Mouse (Mus musculus) spleen, adult 12 weeks (tissue): ENCODE measurements around the gene Gm20388.
A peak's percentile ranks its signal among the peaks of the same experiment; 100 is the strongest.
"Not testable (repeated sequence)": the region's sequence is repeated elsewhere in the genome, so short reads cannot be mapped to it uniquely, and the experiment has no call there.

Experiments
- DNase-seq: peaks from one replicate; pipeline ENCODE4 v3.0.0; 2022; ENCODE audit warnings: low spot score

Gene Gm20388

DNA sequence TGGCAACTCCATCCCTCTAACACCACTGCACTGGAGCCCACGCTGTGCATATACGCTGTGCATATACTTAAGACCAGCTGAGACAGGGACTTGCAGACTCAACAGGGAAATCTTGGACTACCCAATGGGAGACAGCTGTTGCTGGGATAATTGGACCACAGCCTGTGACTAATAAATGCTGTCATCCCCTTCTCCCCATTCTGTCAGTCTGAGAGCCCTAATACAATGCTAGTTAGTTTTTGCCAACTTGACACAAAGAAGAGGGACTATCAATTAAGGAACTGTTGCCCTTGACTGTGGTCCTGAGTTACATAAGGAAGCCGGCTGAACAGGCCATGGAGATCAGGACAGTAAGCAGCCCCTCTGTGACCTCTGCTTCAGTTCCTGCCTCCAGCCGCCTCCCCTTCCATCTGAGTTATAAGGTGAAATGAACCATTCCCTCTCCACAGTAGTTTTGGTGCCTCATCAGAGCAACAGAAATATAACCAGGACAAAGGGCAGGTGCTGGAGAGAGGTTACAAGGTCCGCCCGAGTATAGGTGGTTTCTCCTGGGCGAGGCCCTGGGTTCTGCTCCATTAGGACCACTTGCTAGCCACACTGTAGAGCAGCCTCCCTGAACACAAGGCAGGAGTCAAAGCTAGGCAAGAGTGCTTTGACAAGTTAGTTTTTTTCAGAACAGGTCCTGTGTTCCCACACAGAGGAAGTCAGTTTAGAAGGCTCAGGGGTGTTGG, 745.8 kb downstream of the Gm20388 start:
- DNase-seq = no peak

DNA sequence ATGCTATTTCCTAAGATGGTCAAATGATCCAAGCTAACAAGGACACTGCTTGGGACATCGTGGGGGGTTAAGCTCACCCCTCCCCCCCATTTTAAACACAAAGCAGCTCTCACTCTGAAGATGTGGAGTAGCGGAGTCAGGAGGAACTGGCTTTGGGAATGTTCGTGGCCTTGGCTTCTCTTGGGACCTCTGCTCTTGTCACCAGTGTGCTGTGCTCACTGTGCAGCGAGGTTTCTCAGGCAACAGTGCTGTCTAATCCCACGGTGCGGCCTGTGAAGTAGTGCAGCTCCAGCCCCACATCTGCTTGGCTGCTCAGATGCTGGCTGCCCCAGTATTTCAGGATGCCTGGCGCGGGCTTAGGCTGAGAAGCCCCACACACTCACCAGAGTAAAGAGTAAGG, 746.8 kb downstream of the Gm20388 start:
- no peak for DNase-seq

DNA sequence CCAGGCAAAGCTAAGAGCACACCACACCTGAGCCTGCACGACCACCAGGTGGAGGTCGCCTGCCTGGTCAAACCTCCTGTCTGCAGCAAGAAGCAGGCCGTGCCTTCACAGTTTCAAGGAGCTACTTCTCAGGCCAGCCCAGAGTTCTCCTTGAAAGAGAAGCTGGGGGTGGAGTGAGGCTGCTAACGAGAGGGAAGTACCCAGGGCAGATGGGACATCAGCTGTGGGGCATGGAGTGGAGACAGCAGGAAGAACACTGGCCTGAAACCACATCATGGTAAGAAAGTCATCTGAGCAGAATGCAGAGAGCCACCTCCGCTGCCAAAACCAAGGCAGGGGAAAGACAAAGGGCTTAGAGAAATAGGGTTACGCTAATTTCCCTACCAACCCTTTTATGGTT, 753.9 kb downstream of the Gm20388 start:
- DNase-seq = no peak

DNA sequence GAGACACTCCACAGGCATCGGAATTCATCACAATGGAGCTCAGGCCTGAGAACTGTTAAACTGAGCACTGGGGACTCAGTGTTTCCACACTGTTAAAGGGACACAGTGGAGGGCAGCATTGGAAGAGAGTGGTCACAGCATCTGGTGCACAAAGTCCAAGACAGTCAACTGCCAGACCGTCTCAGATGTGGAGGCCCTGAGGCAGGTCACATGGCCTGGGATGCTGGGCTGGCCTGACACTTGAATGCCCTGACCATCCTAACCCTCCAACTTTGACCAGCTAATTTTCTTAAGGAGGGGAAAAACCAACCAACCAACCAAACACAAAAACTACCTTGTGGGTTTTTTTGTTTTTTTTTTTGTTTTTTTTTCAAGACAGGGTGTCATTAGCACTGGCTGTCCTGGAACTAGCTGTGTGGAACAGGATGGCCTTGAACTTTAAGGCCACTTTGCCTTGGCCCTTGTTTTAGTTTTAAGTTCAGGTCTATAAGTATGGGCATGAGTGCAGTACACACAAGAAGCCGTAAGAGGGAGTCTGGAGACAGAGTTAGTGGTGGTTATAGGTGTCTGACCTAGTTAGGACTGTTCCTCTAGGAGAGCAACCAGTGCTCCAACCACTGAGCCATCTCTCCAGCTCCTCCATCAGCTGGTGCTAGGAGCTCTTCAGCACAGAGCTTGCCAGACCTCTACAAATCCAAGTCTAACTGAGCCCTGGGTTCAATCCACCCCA, 755.2 kb downstream of the Gm20388 start:
- DNase-seq = no peak

DNA sequence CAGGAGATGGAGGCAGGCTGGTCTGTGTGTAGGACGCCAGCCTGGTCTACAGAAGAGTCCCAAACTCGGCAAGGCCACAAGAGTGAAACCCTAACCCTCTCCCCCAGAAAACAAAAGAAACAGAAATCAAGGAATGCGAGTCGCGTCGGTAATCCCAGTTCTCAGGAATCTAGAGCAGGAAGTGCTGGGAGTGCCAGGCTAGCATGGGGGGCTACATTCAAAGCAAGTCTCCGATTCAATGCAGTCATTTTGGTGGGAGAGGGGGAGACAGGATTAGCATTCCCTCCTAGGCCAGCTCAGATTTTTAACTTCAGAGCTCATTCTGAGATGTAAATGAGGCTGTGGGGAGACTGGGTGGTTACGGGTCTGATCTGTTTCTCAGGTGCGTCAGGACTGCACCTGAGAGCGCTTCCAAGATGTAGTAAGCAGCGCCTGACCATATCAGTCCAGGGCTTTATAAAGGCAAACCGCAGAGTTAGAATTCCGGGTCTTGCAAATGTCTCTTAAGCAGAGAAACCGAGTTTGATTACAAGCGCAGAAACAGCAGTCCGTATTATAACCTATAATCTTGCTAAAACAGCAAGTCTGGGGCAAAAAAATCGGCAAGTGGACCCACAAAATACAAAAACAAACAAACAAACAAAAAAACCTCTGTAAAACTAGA, 756.3 kb downstream of the Gm20388 start:
- no peak for DNase-seq

DNA sequence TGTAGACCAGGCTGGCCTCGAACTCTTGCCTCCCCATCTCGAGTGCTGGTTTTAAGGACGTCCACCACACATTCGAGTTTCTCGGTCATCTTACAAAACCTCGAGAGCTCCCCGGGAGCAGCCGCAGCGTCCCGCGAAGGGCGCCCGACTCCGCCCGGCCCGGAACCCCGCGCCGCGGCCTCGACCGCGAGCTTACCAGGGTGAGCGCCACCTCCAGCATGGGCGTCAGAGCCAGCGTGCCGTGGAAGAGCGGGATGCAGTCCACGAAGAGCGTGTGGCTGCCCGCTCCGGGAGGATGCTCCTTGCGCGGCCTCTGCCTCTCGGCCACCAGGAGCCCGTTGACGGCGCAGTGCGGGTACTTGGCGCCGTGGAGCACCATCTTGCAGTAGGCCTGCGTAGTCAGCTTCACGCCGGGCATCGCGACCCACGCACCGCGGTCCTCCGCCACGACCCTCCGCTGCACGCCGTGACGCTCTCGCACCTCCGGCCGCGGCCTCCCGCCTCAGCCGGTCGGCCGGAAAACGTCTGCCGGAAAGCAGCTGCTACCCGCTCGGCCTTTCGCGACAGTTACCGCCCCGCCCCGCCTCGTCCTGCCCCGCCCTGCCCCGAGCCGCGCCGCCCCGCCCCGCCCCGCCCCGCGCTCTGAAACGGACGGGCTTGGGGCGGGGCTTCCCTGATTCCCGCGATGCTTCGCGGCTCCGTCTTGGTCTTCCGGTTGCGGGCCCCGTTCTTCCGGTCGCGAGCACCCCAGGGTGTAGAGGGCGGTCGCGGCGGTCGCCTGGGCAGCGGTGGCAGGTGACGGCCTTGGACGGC, 757.1 kb downstream of the Gm20388 start, which contains the start of the genes Gm27021 and Cox4i1:
Gene Gm27021, minus strand, starts transcription at position 519 of the 813 bp plus-strand sequence.
Gene Cox4i1, plus strand, starts transcription at position 662 of the 813 bp plus-strand sequence.
- DNase-seq = peak; percentile 90

DNA sequence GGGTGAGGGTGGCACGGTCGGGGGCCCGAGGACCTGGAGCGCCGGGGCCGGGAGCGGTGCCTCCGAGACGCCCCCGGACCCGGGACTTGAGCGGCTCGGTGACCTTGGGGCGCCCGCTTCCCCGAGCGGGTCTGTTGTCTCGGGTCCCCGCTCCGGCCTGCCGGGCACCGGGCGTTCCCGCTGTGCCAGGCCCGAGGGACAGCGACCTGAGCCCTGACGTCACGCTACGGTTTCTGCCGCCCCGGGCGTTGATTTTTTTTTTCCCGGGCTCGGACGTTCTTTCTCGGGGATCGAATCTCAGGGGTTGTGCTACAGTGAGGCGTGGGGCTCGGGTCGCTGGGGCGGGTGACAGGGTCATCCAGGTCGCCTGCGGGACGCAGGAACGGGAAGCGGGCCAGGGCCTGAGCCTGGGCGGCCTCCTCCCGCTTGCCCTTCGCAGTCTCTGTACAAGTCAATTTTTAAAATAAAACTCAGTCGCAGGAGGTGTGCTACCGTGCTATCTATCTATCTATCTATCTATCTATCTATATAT, 757.8 kb downstream of the Gm20388 start, which contains the start of gene Emc8:
Gene Emc8, minus strand, starts transcription at position 200 of the 532 bp plus-strand sequence.
- DNase-seq = no peak

DNA sequence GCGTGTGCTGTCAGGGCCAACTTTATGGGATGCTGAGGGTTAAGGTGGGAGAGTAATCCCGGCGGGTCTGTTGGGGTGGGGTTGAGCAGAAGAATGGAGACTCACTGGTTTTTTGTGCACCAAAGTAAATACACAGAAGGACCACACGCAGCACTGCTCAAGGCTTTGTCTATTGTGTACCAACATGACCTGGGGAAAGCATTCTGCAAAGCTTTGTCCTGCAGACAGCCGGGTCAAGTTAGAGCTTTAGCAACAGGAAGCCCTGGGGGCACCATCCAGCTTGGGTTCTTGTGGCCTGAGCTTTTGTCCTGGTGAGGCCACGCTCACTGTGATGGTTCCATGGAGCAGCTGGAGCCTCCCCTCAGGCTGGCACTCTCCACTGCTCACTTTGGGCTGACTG, 761.1 kb downstream of the Gm20388 start:
- DNase-seq = no peak

DNA sequence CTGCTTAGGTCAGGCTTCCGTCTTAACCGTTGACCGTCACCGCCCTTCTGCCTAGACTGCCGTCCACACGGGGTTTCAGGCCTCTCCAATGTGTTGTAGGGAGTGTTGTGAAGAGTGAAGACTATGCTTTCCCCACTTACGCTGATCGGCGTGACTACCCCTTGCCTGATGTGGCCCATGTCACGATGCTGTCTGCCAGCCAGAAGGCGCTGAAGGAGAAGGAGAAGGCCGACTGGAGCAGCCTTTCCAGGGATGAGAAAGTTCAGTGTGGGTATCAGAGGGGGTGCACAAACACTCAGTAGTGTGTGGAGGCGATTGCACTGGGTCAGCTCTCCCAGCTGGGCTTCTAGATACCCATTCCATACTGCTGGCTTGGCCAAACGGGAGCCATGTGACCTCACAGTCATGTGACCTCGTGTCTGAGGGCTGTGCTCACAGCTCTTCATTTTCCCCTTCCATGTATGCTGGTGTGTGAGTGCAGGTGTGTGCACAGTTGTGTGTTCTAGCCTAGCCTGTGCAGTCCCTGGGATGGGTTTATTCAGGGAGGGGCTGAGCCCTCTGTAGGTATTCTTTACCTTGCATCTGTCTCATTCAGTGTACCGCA, 762.1 kb downstream of the Gm20388 start:
- DNase-seq = no peak

DNA sequence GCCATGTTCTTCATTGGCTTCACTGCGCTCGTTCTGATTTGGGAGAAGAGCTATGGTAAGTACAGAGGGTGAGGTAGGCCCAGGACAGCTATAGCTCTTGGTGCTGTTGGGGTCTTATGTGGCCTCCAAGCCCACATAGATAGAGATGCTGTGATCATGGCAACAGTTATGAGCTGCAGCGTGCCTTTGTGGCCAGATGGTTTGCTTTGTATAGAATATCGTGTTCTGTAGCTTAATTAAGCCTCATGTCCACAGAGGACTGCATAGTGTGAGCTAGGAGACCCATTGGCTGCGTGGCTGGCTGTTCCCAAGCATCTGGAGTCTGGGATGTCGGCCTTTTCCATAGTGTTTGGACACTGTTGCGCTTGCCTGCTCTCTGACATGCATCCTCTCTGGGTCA, 762.7 kb downstream of the Gm20388 start:
- DNase-seq = no peak

DNA sequence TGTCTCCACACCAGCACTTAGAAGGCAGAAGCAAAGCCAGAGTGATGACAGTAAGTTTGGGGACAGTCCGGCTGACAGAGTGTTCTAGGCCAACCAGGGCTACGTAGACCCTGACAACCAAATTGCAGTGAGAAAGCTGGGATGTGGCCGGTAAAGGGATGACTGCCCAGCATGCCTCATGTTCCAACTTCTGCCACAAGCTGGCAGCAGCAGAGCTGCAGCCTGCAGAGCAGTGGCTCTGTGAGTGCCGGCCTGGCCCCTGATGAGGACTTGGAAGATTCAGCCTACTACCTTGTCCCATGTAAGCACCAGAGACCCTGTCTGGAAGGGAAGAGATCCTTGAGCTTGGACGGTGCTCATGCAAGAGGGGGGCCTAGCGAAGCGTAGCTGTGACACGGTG, 765.1 kb downstream of the Gm20388 start:
- DNase-seq = no peak

DNA sequence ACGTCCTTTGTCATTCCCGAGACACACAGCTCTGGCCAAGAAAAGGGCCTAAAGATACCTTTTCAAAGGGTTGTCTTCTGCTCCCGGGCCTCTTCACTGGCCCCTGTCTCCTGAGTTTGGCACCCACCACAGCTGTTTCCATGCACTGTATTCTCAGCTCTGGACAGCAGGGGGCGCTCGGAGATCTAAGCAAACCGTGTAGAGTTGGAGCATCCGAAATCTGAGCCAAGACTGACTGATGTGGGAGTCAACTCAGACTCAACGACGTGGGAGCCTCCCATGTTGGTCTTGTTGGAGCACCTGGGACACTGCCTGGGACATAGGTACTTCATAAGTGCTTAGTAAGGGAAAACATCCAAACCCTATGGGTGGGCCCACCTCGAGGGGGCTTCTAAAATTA, 767.8 kb downstream of the Gm20388 start:
- peak; percentile 66 for DNase-seq

DNA sequence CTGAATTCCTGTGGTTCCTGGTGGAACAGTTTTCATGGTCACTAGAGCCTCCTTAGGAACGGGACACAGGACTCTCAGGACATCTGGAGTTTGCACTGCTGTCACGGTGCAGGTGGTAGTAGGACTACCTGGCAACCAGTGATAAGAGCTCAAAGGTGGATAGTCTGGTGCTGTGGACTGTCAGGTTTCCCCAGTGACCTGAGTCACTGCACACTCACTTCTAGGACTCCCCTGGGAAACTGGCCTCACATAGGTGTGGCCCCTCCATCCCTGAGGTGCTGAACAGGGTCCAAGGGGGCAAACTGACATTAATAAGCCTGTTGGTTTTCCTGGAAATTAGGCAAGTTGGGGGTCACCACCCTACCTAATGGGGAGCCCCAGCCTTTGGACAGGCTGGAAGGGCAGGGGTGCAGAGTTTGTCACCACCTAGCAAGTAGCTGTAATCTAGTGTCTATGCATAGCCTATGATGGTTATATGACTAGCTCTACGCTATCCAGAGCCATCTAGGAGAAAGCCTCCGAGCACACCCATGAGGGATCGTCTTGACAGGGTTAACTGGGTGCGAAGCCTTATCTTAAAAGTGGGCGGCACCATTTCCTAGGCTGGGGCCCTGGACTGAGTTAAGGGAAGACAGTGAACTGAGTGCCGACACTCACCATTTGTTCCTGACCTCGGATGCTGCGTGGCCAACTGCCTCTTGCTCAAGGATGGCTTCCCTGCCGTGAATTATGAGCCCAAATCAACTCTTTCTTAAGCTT, 769.2 kb downstream of the Gm20388 start:
- DNase-seq = no peak

DNA sequence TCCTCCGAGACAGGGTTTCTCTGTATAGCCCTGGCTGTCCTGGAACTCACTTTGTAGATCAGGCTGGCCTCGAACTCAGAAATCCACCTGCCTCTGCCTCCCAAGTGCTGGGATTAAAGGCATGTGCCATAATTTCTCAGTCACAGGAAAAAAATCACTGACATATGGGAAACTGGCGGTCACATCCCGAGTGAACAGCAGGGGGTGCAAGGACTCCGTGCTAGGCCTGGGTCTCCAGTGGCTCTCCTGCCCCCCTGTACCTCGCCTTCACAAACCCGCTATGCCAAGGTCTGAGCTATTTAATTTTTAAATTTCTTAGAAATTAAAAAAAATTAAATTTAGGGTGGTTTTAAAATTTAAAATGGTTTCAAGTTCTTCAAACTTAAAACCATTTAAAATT, 769.8 kb downstream of the Gm20388 start:
- DNase-seq = not testable (repeated sequence)

DNA sequence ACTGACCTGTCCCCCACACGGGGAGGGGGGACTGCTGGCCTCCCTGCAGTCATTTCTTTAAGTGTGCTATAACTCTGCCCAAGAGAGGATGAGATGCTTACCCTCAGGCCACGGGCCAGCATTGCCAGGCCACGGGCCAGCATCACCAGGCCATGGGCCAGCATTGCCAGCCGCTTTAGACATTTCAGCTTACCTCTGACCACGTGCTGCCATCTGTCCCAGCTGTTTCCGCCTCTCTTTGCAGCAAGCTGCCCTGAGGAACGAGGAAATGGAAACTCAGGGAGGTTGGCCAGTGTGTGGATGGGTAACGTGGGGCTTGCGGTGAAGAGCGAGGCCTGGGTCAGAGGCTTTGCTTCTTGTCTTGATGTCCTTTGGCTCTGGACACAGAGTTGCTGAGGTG, 770.5 kb downstream of the Gm20388 start:
- DNase-seq = no peak

DNA sequence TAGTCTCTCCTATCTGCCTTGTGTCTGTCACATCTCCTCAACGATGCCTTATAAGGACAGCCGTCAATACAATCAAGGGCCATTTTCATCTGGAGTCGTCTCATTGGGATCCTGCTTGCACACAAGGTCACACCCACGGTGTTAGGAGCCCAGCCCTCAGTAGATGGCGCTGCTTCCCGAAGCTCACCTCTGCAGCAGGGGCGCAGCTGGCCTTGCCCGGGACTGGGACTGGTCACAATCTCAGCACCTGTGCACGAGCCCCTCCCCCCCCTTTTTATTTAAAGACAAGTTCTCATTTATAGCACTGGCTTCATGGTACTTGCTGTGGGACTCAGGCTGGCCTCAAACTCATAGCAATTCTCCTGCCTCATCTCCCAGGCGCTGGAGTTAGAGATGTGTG, 773.0 kb downstream of the Gm20388 start:
- DNase-seq = peak; percentile 60

DNA sequence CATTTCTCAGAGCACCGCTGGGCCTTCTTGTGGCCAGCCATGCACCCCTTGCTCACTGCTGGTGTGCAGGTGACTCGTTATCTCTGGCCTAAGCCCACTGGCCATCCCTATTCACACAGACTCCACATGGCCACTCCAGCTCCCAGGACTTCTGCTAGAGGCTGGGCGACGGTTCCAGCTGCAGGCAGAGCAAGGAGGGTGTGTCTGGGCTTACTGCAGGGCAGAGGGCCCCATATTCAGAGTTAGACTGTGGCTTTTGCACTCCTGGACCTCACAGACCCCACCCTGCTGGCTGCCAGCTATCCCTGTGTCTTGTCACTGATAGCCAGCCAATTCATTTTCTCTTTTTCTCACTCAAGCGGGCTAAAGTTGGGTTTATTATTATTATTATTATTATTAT, 773.4 kb downstream of the Gm20388 start:
- DNase-seq = no peak

DNA sequence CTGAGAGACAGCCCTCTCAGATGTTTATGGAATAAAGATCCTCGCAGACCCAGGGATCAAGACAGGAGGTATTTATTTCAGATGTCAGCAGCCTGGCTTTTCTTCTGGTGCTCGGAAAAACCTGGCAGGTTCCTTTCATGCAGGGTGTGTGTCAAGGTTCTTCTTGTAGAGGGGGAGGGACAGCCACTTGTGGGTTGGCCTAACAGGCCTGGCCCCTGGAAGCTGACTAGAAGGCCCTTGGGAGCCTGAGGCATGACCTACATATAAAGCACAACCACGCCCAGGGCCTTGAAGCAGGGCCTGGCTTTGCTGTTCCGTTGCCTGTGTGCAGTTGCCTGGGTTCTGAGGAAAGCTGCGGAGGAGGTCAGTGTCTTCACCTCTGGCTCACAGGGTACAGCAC, 774.5 kb downstream of the Gm20388 start:
- DNase-seq = no peak

DNA sequence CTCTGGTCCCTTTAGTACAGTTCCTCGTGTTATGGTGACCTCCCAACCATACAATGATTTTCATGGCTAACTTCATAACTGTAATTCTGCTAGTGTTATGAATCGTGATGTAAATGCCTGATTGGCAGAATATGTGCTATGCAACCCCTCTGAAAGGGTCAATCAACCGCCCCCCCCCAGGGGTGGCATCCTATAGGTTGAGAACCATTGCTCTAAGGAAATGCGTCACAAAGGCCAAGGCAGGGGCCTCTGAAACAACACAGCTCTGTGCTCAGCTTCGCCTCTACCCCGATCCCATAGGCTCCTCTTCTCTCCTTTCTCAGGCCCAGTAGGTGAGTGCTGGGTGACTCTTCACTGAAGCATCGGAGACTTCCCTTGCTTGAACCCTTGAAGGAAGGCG, 775.0 kb downstream of the Gm20388 start:
- DNase-seq = no peak

DNA sequence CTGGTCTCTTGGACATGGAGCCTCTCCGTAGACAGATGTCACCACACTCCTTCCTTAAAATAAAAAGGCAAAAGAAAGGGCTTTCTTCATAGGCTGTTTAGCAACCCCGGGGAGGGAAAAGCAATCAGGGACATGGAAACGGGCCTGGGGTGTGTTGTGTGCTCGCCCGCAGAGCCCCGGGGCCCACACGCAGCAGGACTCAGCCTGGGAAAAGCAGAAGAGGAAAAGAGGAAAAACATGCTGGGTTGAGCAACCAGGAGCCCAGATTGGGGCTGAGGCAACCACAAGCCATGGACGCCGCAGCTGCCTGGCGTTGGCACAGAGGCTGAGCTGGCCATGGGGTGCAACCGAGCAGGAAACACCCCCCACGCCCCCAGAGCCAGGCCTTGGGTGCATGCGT, 775.4 kb downstream of the Gm20388 start:
- no peak for DNase-seq

DNA sequence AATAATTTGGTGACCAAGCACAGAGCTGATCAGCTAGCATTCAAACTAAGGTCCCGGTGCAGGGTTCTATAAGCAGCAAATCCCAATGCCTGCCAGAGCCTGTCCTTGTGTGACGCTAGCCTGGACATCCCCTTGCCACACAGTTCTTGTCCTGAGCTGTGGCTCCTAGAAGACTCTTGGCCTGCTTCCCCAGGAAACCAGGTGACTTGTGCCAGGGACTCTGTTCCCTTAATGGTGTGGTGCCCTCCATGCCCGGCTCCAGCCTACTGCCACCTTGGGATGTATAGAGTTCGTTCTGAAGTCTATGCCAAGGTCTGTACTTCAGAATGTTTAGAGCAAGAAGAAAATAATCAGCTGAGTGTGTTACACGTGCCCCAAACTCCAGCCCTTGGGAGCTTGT, 775.9 kb downstream of the Gm20388 start:
- no peak for DNase-seq
